Mouse (Mus musculus) hindbrain, embryonic 15.5 days (tissue): ENCODE results near the gene Gm20449. TPM values are rescaled to one million over a fixed set of nuclear protein-coding genes. Genes with fewer than 3 reads are reported as not detected.

Experiments
- ATAC-seq: fragments of 200-750 bp; cut with Nextera tagmentation; 2 replicates; pipeline ENCODE4 v1.8.0; 2017; ENCODE audit warnings: low read depth, moderate number of reproducible peaks, moderate TSS enrichment; ENCODE audit not compliant: low FRiP score
- H3K27ac ChIP-seq: fragments of 300-500 bp; sonication (generic); replicated peaks from 2 replicates; pipeline ENCODE4 v1.5.1; 2015; ENCODE audit warnings: mild to moderate bottlenecking, inconsistent platforms
- H3K27me3 ChIP-seq: fragments of 300-500 bp; sonication (generic); 2 replicates; pipeline ENCODE4 v1.6.1; 2015; ENCODE audit warnings: control low read depth, inconsistent platforms
- H3K36me3 ChIP-seq: fragments of 300-500 bp; sonication (generic); 2 replicates; pipeline ENCODE4 v1.6.1; 2015; ENCODE audit warnings: control low read depth, inconsistent platforms
- H3K4me1 ChIP-seq: fragments of 300-500 bp; sonication (generic); replicated peaks from 2 replicates; pipeline ENCODE4 v1.6.1; 2015; ENCODE audit warnings: control low read depth, inconsistent platforms
- H3K4me2 ChIP-seq: fragments of 300-500 bp; sonication (generic); 2 replicates; pipeline ENCODE4 v1.6.1; 2015; ENCODE audit warnings: moderate library complexity, mild to moderate bottlenecking, inconsistent platforms
- H3K4me3 ChIP-seq: fragments of 300-500 bp; sonication (generic); 2 replicates; pipeline ENCODE4 v1.5.1; 2015; ENCODE audit warnings: mild to moderate bottlenecking, inconsistent platforms
- H3K9ac ChIP-seq: fragments of 300-500 bp; sonication (generic); 2 replicates; pipeline ENCODE4 v1.6.1; 2015; ENCODE audit warnings: inconsistent platforms
- H3K9me3 ChIP-seq: fragments of 300-500 bp; sonication (generic); 2 replicates; pipeline ENCODE4 v1.6.1; 2016; ENCODE audit warnings: control low read depth, inconsistent platforms
- WGBS: fragments of 180-500 bp; shearing (Covaris S2); methylation state at CpG from one replicate; pipeline ENCODE4 v1.1.7; 2015; 5-methylcytosine and 5-hydroxymethylcytosine counted together
- polyA plus RNA-seq: library from polyadenylated mRNA; unstranded; fragments of >200 nt; fragmentation: Nextera tagmentation; extraction: Ambion mirVana; gene quantifications from 2 replicates; pipeline ENCODE4 v1.2.1, GENCODE M21; 2015

The Gm20449 gene
- polyA plus RNA-seq, 1 experiment from 2014 or later = 0.10 TPM

DNA sequence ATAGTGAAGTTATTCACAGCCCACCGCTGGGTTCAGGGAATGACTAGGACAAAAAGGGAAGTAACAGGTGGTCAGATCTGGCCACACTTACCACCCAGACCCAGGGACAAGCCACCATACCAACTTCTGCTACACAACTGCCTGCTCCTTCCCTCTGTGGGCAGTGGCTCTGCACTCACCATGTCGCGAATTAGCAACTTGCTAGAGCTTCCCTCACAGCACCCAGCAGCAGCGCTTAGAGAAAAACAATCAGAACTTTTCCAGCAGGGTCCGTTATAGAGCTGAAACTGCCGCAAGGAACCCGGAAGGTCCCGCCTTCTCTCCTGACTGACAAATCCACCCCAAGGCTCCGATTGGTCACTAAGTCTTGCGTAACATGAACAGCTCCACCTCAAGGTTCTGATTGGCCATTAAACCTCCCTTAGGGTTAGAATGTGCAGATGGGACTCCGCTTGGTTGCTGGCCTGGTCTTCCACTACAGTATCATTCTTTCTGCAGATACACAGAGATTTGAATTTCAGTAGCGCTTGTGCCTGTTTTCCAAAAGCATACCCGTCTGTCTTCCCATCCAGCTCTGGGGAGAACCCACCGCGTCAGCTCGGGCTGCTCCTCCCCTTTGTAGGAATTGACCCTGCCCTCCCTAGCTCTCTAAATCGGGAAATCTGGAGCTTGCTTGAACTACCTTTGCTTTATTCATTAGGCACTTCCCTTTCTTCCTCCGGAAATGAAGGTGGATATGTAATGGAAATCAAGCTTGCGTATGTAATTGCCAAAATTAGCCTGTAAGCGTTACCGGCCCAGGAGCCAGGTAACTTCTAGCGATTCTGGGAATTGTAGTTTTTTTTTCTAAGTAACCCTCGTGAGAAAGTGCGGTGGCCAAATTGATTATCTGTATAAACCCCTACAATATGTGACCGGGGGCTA is 105.9 kb downstream of the Gm20449 start, which contains the start of gene AI987944:
TSS of gene AI987944 (minus strand) at position 332 of the 924 bp plus-strand sequence.
- H3K4me2 ChIP-seq = peak within 1 kb of the TSS; percentile 68
- no peaks in the 10 kb centered on the region for H3K27me3 ChIP-seq
- H3K9ac ChIP-seq = peak within 1 kb of the TSS; percentile 59
- ATAC-seq = peak; percentile 99
- H3K9me3 ChIP-seq = no peaks in the 10 kb centered on the region
- peaks cover 6% of the 10 kb centered on the region; the same call in 1 of the 2 replicates for H3K4me1 ChIP-seq
- H3K27ac ChIP-seq = peak within 1 kb of the TSS; percentile 93
- H3K36me3 ChIP-seq = no peaks in the 10 kb centered on the region
- under 1% methylated on average over 25 of the region's 25 CpGs for WGBS
- peak within 1 kb of the TSS; percentile 62 for H3K4me3 ChIP-seq

Other genes starting within 250 kb of the Gm20449 start
- 9.6 and 9.9 TPM in 2 replicates for gene AI987944, start 106.0 kb downstream of the Gm20449 start, polyA plus RNA-seq
- gene Vmn2r57, start 50.7 kb downstream of the Gm20449 start, polyA plus RNA-seq = 0.52 and 0.62 TPM in 2 replicates
- gene AW146154, start 473 bp upstream of the Gm20449 start, polyA plus RNA-seq = 4.7 and 5.0 TPM in 2 replicates
- gene Gm6871, start 74.2 kb upstream of the Gm20449 start, polyA plus RNA-seq = 0.19 TPM in 1 of 2 replicates, not detected in the other
- 13.5 and 14.3 TPM in 2 replicates for gene 2610021A01Rik, start 99.8 kb upstream of the Gm20449 start, polyA plus RNA-seq
- 20.8 and 22.0 TPM in 2 replicates for gene Zfp788, start 133.8 kb upstream of the Gm20449 start, polyA plus RNA-seq